Mouse (Mus musculus): Measurements from ENCODE around the gene Crebbp.
A peak's percentile ranks its signal among the peaks of the same experiment; 100 is the strongest.
"Not testable (repeated sequence)": the region's sequence is repeated elsewhere in the genome, so short reads cannot be mapped to it uniquely, and the experiment has no call there.

Gene Crebbp

DNA sequence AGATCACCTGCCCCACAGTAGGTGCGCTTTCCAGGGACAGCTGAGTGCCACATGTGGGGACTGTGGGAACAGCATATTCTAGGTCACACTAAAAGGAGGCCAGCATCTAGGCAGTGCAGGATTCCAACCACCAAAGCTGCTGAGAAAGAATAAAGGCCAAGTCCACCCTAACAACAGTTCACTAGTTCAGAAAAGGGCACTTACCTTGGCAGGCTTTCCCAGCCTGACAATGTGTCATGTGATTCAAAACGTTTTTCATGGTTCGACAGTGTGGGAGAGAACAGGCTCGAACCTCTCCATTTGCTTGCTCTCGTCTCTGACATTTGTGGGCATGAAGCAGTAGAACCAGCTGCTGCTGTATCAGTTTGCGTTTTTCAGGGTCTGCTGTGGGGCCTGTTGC is 75.3 kb downstream of the Crebbp start:
- DNase-seq, result no peak

GRCm38 (mm10) chr16:4133754-4134153 is 80.0 kb downstream of the Crebbp start:
- DNase-seq, result no peak

DNA sequence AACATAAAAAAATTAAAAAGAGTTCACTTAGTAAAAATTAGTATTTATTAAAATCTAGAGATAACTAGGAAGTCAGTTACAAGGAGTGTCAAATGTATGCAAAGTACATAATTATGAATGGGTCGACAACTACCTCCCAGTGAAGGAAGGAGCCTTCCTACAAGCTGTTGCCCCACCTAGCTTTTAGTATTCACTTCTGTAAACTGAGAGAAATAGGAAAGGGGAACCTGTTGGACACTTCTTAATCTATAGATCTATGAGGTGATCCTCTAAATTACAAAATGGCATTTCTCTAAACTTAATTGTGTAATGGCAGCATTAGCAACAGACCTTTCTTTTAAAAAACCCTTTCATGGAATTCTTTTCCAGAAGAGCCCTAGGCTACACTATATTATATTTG is 84.9 kb downstream of the Crebbp start:
- no peak for DNase-seq

GRCm38 (mm10) chr16:4117072-4117471 is 96.7 kb downstream of the Crebbp start:
- no peak for DNase-seq

GRCm38 (mm10) chr16:4100374-4100773 is 113.4 kb downstream of the Crebbp start:
- DNase-seq, result no peak

DNA sequence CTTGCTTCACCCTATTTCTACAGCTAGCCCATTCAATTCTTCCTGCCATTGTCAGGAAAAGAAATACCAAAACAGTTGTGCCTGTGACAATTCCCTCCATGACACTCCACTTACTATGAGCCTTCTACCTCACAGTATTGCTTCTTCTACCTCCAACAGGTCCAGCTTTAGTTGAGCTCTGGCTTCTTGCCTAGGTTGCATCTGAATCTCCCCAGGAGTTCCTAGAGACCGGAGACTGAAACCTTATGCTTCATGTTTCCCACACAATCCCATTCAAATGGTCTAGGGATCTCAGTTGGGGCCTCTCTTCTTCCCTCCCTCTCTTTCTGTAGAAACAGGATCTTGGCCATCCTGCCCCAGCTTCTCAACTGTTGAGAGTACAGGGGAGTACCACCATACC is 116.3 kb downstream of the Crebbp start:
- DNase-seq, result no peak

GRCm38 (mm10) chr16:4096898-4097297 is 116.9 kb downstream of the Crebbp start:
- no peak for DNase-seq

- no peak for DNase-seq
These were observed 117.7 kb downstream of the Crebbp start for GRCm38 (mm10) chr16:4096141-4096540.

DNA sequence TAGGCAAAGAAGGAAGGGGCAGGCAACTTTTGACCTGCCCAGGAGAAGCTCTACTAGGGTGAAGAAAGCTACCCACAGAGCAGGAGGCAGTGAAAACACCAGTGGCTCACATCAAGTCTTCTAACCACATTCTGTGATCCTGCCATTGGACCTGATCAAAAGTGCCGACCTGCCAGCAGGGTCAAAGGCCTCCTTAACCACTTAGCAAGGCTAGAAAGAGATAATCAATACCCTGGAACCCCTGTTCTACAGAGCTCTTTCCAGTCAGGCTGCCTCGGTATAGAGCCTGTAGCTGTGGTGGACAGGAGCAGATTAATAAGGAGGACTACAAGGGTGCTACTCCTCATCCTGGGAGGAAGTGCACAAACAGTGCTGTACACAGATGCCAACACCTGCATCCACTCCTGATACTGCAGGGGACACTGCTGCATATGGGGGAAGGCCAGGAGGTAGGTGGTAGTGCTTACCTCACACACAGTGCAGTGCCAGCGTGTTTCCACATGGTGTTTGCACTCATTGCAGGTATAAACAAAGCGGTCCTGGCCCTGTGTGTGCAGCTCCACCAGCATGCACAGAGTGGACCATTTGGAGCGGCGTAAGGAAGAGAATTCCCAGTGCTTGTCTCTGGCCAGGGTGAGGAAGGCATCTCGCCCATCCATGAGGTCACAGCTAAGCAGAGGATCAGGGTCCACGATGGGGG is 126.4 kb downstream of the Crebbp start:
- DNase-seq, result no peak

DNA sequence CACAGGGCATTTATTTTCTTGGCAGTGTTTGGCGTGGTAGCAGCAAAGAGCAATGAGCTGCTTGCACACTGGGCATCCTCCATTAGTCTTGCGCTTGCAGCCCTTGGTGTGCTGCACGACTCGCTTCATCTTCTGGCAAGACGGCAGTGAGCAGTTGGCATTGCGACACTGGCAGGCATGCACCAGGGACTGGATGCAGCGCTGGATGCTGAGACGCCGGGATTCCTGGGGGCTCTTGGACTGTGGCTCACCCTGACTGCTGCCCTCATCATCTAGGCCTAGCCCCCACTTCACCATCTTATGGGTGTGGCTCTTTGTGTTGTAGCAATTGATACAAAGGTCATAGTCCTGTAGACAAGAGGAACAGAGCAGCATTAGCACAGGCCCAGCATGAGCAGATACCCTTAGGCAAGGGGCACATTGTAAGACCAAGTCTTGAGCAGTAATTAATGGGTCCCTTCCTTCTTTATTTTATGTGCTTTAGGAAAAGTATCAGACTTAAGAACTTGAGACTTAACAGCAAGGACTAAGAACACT is 127.9 kb downstream of the Crebbp start:
- DNase-seq, result no peak

- no peak for DNase-seq
These were observed 128.7 kb downstream of the Crebbp start for GRCm38 (mm10) chr16:4085051-4085450.

- DNase-seq, result not testable (repeated sequence)
These were observed 133.4 kb downstream of the Crebbp start for GRCm38 (mm10) chr16:4080419-4080818.

GRCm38 (mm10) chr16:4079656-4080055 is 134.1 kb downstream of the Crebbp start:
- no peak for DNase-seq

DNA sequence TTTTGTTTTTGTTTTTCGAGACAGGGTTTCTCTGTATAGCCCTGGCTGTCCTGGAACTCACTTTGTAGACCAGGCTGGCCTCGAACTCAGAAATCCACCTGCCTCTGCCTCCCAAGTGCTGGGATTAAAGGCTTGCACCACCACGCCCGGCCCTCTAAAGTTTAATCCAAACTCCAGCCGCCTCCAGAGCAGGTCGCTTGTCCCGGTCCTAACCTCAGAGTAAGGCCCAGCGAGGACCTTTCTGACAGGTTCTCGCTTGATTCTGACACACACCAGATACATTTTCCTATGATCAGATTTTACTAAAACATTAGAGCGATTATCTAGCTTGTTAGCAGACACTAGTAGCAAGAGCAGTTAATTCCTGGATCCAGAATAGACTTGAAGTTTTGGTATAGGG is 135.5 kb downstream of the Crebbp start:
- DNase-seq, result not testable (repeated sequence)

DNA sequence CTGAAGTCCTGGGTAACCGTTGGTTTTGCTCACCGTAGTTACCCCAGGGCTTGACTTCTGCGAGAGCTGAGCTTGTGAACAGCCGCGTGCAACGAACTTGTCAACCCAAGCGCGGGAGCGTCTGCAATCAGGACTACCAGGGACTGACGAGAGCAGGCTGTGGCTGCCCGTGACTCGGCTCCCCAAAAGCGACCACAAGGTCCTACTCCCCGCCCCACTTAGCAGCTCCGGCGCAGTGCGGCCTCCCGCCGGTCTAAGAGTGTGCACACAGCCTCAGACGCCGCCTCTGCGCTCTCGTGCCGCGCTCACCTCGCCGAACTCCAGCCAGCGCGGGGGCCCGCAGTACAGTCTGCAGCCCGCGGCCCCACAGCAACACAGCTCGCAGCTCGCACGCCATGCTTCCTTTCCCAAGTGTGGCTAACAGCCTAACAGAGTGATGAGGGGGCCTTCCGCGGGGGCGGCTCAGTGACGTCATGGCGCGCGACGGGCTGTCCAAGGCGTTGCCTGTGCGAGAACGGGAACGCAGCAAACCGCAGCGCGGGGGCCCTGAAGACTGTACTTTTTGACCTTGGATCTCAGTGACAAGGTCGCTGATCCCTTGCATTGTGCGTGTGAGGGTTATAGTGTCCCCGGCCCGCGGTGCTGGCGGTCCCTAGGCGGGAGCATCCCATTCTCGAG is 136.3 kb downstream of the Crebbp start, which contains the start of gene Trap1:
Gene Trap1 (minus strand): TSS at position 444 of the 678 bp plus-strand sequence.
- peak; percentile 93 for DNase-seq

GRCm38 (mm10) chr16:4074836-4075235 is 139.0 kb downstream of the Crebbp start:
- DNase-seq, result no peak

GRCm38 (mm10) chr16:4074297-4074696 is 139.5 kb downstream of the Crebbp start:
- DNase-seq, result no peak

GRCm38 (mm10) chr16:4068588-4068987 is 145.2 kb downstream of the Crebbp start:
- DNase-seq, result peak; percentile 29

DNA sequence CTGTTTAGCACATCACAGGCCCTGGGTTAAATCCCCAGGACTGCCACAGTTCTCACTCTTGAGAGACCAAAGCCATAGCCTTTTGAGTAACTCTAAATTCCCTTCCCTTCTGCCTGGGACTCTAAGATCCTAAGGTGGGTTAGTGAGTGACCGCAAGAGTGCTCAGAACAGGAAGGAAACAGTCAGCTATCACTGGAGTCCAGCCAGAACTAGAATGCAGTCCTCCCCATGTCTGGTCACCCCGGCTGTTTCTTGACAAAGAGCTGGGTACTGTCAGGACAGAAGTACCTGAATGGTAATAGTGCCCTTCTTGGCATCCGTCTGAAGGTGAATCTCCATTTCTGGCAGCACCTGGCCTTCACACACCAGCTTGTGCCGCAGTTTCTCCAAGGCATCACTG is 148.9 kb downstream of the Crebbp start:
- DNase-seq, result no peak

DNA sequence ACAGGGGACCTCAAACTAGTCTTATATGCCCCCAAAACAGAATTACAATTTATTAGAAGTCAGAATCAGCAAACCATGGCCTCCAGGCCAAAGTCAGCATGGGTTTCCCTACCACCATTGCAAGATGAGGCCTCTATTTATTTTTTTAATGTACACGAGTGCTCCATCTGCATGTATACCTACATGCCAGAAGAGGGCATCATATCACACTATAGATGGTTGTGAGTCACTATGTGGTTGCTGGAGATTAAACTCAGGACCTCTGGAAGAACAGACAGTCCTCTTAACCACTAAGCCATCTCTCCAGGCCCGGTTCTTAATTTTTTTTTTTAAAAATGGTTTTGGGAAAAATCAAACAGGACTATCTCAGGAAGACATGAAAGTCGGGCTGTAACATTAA is 160.0 kb downstream of the Crebbp start:
- DNase-seq, result no peak

DNA sequence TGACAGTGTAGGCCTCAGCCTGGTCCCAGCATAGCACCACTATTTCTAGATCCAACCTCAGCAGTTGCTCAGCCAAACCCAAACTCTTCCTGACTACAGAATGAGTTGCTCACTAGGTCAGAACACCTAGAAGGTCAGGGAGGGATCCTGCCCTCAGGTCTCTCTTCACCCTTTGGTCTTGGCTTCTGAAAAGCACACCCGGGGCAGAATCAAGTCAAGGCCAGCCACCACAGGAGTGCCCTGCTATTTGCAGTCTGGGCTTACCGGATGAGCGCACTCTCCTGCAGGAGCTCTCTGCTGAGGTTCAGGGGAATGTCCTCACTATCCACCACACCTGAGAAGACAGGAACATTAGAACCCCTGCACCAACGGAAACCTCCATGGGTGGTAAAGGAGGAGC is 161.2 kb downstream of the Crebbp start:
- DNase-seq, result no peak

GRCm38 (mm10) chr16:4045524-4045923 is 168.3 kb downstream of the Crebbp start:
- DNase-seq, result no peak

DNA sequence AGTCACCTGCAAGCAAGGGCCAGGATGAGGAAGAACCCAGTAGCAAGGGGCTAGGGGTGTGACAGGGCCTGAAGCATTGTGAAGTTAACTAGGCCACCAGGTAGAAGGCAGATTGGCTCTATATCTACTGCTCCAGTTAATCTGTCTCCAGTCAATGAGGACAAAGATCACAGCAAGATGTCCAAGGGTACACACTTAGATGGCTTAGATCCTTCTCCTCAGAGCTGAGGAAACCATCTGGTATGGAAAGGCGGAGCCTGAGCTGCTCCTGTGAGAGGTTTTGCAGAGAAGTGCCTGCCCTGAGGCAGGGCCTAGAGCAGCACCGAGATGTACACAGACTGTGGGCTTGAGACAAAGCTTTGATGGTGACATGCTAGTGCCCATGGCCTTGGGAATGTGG is 169.7 kb downstream of the Crebbp start:
- no peak for DNase-seq

GRCm38 (mm10) chr16:4041646-4042045 is 172.2 kb downstream of the Crebbp start:
- no peak for DNase-seq

All from cerebellum, adult 8-10 months (tissue).